Mouse (Mus musculus): Measurements from ENCODE around the gene Hist1h4f.
"Not testable (repeated sequence)": the region's sequence is repeated elsewhere in the genome, so short reads cannot be mapped to it uniquely, and the experiment has no call there.

The Hist1h4f gene

GRCm38 (mm10) chr13:23576906-23577639, 25.6 kb upstream of the Hist1h4f start:
- in situ Hi-C loops (cut with MboI; ENCODE audit: low sequenced_read_pairs), result no loop called here

DNA sequence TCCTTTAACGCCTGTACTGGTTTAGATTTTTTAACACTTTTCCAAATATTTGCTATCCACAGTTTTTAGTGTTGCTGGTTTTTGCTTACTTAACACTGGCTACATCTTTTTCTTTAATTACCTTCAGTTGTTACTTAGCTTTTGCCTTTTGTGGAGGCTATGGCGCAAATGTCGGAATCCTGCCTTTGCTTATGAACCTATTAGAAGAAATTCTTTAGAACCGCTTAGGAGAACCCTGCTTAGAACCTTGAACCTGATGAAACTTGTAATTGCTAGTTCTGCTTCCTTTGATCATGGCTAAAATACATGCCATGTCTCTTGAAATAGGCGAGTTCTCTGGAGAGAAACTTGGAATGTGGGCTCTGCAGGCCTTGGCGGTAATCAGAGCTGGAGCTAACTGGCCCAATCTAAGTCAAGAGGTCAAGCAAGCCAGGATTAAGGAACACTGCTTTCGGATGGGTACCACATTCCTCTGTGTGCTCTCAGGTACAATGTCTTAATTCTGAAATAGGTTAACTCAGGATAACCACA, 25.0 kb upstream of the Hist1h4f start:
- in situ Hi-C loops (cut with MboI; ENCODE audit: low sequenced_read_pairs), result no loop called here

GRCm38 (mm10) chr13:23575864-23576313, 24.4 kb upstream of the Hist1h4f start:
- in situ Hi-C loops (cut with MboI; ENCODE audit: low sequenced_read_pairs), result not testable (repeated sequence)

DNA sequence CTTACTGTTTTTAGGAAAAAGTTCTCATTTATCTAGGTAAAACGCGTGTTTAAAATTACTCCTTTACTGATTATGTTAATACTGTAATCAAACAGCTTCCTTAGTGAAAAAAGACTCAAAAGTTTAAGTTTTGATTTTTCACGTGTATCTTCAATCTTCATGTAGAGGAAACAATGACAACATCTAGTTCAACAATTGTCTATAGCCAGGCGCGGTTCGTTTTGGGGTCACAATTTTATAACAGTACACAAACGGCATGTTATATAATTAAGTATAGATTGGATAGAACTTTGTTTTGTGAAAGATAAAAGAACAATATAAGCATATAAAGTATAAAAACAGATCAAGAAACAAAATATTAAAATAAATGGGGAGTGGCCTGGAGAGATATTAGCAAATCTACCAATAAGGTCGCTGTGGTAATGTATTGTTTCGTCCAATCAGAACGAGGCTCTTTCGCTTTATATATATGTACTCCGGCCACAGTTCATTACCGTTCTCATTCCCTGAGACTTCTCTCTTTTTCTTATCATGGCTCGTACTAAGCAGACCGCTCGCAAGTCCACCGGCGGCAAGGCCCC, 23.9 kb upstream of the Hist1h4f start, which contains the start of gene Hist1h3d:
Hist1h3d (plus strand) TSS at position 493 of the 581 bp plus-strand sequence.
- in situ Hi-C loops (cut with MboI; ENCODE audit: low sequenced_read_pairs), result no loop called here

DNA sequence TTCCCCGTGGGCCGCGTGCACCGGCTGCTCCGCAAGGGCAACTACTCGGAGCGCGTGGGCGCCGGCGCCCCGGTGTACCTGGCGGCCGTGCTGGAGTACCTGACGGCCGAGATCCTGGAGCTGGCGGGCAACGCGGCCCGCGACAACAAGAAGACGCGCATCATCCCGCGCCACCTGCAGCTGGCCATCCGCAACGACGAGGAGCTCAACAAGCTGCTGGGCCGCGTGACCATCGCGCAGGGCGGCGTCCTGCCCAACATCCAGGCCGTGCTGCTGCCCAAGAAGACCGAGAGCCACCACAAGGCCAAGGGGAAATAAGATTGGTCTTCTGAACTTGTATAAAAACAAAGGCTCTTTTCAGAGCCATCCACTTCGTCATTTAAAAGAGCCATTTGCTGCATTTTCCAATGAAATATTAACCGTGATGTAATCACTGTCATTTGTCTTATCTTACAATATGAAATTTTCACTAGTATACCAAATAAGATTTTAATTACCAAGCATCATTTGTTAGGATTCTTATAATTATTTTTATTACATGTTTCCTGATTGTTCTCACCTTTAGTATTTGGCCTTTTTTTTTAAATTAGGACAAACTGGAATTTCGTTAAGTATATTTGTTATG, 23.2 kb upstream of the Hist1h4f start:
- in situ Hi-C loops (cut with MboI; ENCODE audit: low sequenced_read_pairs), result loop anchor here (25.0 kb wide), 1 partner anchor 1787 kb away; the partner anchor contains the start of genes Hist1h1b, Hist1h2an, Hist1h2bp and Hist1h3i

GRCm38 (mm10) chr13:23573898-23574524, 22.6 kb upstream of the Hist1h4f start, which contains the start of the genes Hist1h2bf and Hist1h2ad:
Hist1h2bf (minus strand) TSS chr13:23574196.
Hist1h2ad (plus strand) TSS chr13:23574381.
- in situ Hi-C loops (cut with MboI; ENCODE audit: low sequenced_read_pairs), result loop anchor here (25.0 kb wide), 1 partner anchor 1787 kb away; the partner anchor contains the start of genes Hist1h1b, Hist1h2an, Hist1h2bp and Hist1h3i

- in situ Hi-C loops (cut with MboI; ENCODE audit: low sequenced_read_pairs), result loop anchor here (25.0 kb wide), 1 partner anchor 1786 kb away; the partner anchor contains the start of genes Hist1h1b, Hist1h2an, Hist1h2bp and Hist1h3i
These were observed 21.8 kb upstream of the Hist1h4f start for GRCm38 (mm10) chr13:23573034-23573897.

- in situ Hi-C loops (cut with MboI; ENCODE audit: low sequenced_read_pairs), result loop anchor here (25.0 kb wide), 1 partner anchor 1785 kb away; the partner anchor contains the start of genes Hist1h1b, Hist1h2an, Hist1h2bp and Hist1h3i
These were observed 21.0 kb upstream of the Hist1h4f start for GRCm38 (mm10) chr13:23572218-23573033.

DNA sequence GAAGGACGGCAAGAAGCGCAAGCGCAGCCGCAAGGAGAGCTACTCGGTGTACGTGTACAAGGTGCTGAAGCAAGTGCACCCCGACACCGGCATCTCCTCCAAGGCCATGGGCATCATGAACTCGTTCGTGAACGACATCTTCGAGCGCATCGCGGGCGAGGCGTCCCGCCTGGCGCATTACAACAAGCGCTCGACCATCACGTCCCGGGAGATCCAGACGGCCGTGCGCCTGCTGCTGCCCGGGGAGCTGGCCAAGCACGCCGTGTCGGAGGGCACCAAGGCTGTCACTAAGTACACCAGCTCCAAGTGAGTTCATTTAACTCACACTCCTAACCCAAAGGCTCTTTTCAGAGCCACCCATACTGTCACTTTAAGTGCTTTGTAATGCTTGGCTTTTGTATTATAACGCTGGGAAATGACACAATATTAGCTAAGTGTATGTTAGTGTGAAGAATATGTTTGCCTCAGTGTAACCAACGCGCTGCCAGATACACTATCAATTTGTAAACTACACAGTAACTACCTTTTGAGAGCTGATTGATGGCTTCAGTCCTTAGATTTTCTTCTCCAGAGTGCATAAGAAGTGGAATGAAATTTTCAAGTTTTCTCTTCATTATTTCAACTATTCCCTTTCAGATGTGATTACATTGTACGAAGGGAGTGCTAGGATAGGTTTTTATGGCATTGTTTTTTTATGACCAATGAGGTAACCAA, 20.2 kb upstream of the Hist1h4f start:
- in situ Hi-C loops (cut with MboI; ENCODE audit: low sequenced_read_pairs), result loop anchor here (25.0 kb wide), 1 partner anchor 1784 kb away; the partner anchor contains the start of genes Hist1h1b, Hist1h2an, Hist1h2bp and Hist1h3i

GRCm38 (mm10) chr13:23571022-23571503, 19.6 kb upstream of the Hist1h4f start, which contains the start of the genes Hist1h2ae and Hist1h2bg:
Hist1h2ae (minus strand) TSS chr13:23571220.
Hist1h2bg (plus strand) TSS chr13:23571396.
- in situ Hi-C loops (cut with MboI; ENCODE audit: low sequenced_read_pairs), result loop anchor here (25.0 kb wide), 1 partner anchor 1784 kb away; the partner anchor contains the start of genes Hist1h1b, Hist1h2an, Hist1h2bp and Hist1h3i

DNA sequence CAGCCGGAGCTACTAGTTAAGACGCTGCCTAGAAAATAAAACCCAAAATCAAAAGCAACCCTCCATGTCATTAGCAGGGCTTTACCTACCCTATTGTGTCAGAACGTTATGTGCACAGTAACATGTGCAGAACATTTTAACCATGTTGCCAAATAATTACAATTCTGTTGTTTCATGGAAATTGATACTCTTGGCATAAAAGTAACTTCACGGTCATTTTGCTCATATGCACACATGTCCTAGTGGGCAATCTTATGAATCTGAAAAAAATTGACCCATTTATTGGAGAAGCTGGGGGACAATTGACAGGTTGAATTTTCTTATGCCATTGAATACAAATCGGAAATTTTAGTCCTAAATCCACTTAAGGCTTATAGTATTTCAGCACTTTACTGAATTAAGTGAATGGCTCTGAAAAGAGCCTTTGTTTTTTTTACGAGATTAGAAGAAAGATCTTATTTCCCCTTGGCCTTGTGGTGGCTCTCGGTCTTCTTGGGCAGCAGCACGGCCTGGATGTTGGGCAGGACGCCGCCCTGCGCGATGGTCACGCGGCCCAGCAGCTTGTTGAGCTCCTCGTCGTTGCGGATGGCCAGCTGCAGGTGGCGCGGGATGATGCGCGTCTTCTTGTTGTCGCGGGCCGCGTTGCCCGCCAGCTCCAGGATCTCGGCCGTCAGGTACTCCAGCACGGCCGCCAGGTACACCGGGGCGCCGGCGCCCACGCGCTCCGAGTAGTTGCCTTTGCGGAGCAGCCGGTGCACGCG, 19.0 kb upstream of the Hist1h4f start:
- in situ Hi-C loops (cut with MboI; ENCODE audit: low sequenced_read_pairs), result loop anchor here (25.0 kb wide), 1 partner anchor 1783 kb away; the partner anchor contains the start of genes Hist1h1b, Hist1h2an, Hist1h2bp and Hist1h3i

DNA sequence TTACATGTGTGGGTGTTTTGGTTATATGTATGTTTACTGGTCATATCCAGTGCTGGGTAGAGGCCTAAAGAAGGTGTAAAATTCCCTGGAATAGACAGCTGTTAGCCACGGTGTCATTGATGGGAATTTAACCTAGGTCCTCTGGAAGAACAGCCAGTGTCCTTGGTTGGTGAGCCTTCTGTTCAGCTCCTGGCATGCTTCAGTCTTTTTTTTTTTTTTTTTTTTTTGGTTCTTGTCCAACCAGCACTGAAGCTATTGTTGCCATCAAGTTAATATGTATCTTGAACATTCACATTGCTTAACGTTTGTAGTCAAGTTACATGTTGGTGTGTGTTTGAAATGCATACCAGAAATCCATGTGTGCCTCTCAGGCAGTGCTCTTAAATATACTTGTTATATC, 13.0 kb upstream of the Hist1h4f start:
- in situ Hi-C loops (cut with MboI; ENCODE audit: low sequenced_read_pairs), result loop anchor here (25.0 kb wide), 1 partner anchor 1777 kb away; the partner anchor contains the start of genes Hist1h1b, Hist1h2an, Hist1h2bp and Hist1h3i

GRCm38 (mm10) chr13:23562699-23563462, 11.4 kb upstream of the Hist1h4f start:
- in situ Hi-C loops (cut with MboI; ENCODE audit: low sequenced_read_pairs), result loop anchor here (25.0 kb wide), 1 partner anchor 1776 kb away; the partner anchor contains the start of genes Hist1h1b, Hist1h2an, Hist1h2bp and Hist1h3i

GRCm38 (mm10) chr13:23561883-23562659, 10.6 kb upstream of the Hist1h4f start, which contains the start of gene Hist1h3e:
Hist1h3e (minus strand) TSS chr13:23562369.
- in situ Hi-C loops (cut with MboI; ENCODE audit: low sequenced_read_pairs), result loop anchor here (25.0 kb wide), 1 partner anchor 1775 kb away; the partner anchor contains the start of genes Hist1h1b, Hist1h2an, Hist1h2bp and Hist1h3i

- in situ Hi-C loops (cut with MboI; ENCODE audit: low sequenced_read_pairs), result loop anchor here (25.0 kb wide), 1 partner anchor 1774 kb away; the partner anchor contains the start of genes Hist1h1b, Hist1h2an, Hist1h2bp and Hist1h3i
These were observed 10.1 kb upstream of the Hist1h4f start for GRCm38 (mm10) chr13:23561531-23561882.
